Mouse (Mus musculus) embryonic facial prominence, embryonic 11.5 days (tissue): ENCODE data around the gene Uqcr11. TPM values are rescaled to one million over a fixed set of nuclear protein-coding genes. Genes with fewer than 3 reads are reported as not detected.

ENCODE experiments used
- ATAC-seq: fragments of 200-750 bp; cut with Nextera tagmentation; replicated peaks from 2 replicates; pipeline ENCODE4 v1.8.0; 2017; ENCODE audit warnings: low read depth; ENCODE audit not compliant: insufficient number of reproducible peaks, low FRiP score, low TSS enrichment
- DNase-seq: peaks from one replicate; pipeline ENCODE4 v3.0.0-alpha.2; 2015; ENCODE audit warnings: low spot score
- H3K27ac ChIP-seq: fragments of 300-500 bp; sonication (generic); replicated peaks from 2 replicates; pipeline ENCODE4 v1.5.1; 2014; ENCODE audit warnings: mild to moderate bottlenecking, low read depth, low read length, control low read depth
- H3K27me3 ChIP-seq: fragments of 300-500 bp; sonication (generic); 2 replicates; pipeline ENCODE4 v1.6.1; 2014; ENCODE audit warnings: mild to moderate bottlenecking, low read length, moderate library complexity, mixed read lengths; ENCODE audit not compliant: control insufficient read depth, insufficient read depth
- H3K36me3 ChIP-seq: fragments of 300-500 bp; sonication (generic); replicated peaks from 2 replicates; pipeline ENCODE4 v1.6.1; 2014; ENCODE audit warnings: low read depth, mild to moderate bottlenecking, low read length, moderate library complexity, mixed read lengths; ENCODE audit not compliant: control insufficient read depth, insufficient read depth
- H3K4me1 ChIP-seq: fragments of 300-500 bp; sonication (generic); 2 replicates; pipeline ENCODE4 v1.6.1; 2014; ENCODE audit warnings: low read length, mixed read lengths; ENCODE audit not compliant: control insufficient read depth, insufficient read depth
- H3K4me2 ChIP-seq: fragments of 300-500 bp; sonication (generic); 2 replicates; pipeline ENCODE4 v1.6.1; 2014; ENCODE audit warnings: low read depth, mild to moderate bottlenecking, control low read depth, low read length, moderate library complexity
- H3K4me3 ChIP-seq: fragments of 300-500 bp; sonication (generic); 2 replicates; pipeline ENCODE4 v1.5.1; 2014; ENCODE audit warnings: low read depth, low read length, control low read depth
- H3K9ac ChIP-seq: fragments of 300-500 bp; sonication (generic); replicated peaks from 2 replicates; pipeline ENCODE4 v1.6.1; 2014; ENCODE audit warnings: mild to moderate bottlenecking, control low read depth, low read length
- H3K9me3 ChIP-seq: fragments of 300-500 bp; sonication (generic); replicated peaks from 2 replicates; pipeline ENCODE4 v1.6.1; 2016; ENCODE audit warnings: mild to moderate bottlenecking, low read length, inconsistent platforms, mixed read lengths; ENCODE audit not compliant: control insufficient read depth
- WGBS: fragments of 180-500 bp; shearing (Covaris S2); extraction: QIAGEN DNeasy Blood & Tissue Kit; methylation state at CpG from one replicate; pipeline ENCODE4 v1.1.7; 2014; 5-methylcytosine and 5-hydroxymethylcytosine counted together
- polyA plus RNA-seq: library from polyadenylated mRNA; unstranded; fragments of >200 nt; fragmentation: Nextera tagmentation; extraction: Ambion mirVana; gene quantifications from 2 replicates; pipeline ENCODE4 v1.2.1, GENCODE M21; 2014

Uqcr11 gene
- 377 and 460 TPM in 2 replicates for polyA plus RNA-seq

- Histone ChIP-seq H3K27ac (peak within 1 kb of the TSS; percentile 48; the same call in 1 of the 2 replicates), H3K4me2 (peak within 1 kb of the TSS; percentile 83), H3K9me3 (no peaks in the 10 kb centered on the region), H3K9ac (peak within 1 kb of the TSS; percentile 83), H3K4me1 (no peaks in the 10 kb centered on the region; the same call in none of the 2 replicates), H3K36me3 (peaks cover 20% of the 10 kb centered on the region), H3K27me3 (no peaks in the 10 kb centered on the region), H3K4me3 (peak within 1 kb of the TSS; percentile 86)
- ATAC-seq (peak; percentile 61), DNase-seq (peak; percentile 95)
- 1% methylated on average over 27 of the region's 27 CpGs for WGBS
Observed at GRCm38 (mm10) chr10:80406684-80407501, at the start of gene Uqcr11. Uqcr11 (minus strand) TSS chr10:80406830.

- Histone ChIP-seq H3K9ac (no peak overlapping the region), H3K27me3 (no peaks in the 10 kb centered on the region), H3K9me3 (no peaks in the 10 kb centered on the region), H3K4me2 (no peak overlapping the region), H3K4me1 (no peaks in the 10 kb centered on the region), H3K36me3 (no peaks in the 10 kb centered on the region), H3K4me3 (no peak overlapping the region), H3K27ac (no peak overlapping the region)
- WGBS: 88% methylated on average over 5 of the region's 5 CpGs
- DNase-seq: no peak
- ATAC-seq: no peak
Observed at GRCm38 (mm10) chr10:80455697-80456096, 49.1 kb upstream of the Uqcr11 start.

GRCm38 (mm10) chr10:80454781-80455180 lies 48.2 kb upstream of the Uqcr11 start:
- no peak overlapping the region for H3K27ac ChIP-seq
- no peaks in the 10 kb centered on the region for H3K9me3 ChIP-seq
- no peak overlapping the region for H3K4me3 ChIP-seq
- no peaks in the 10 kb centered on the region for H3K4me1 ChIP-seq
- DNase-seq: no peak
- H3K4me2 ChIP-seq: no peak overlapping the region
- WGBS: 82% methylated on average over 5 of the region's 5 CpGs
- no peaks in the 10 kb centered on the region for H3K36me3 ChIP-seq
- H3K27me3 ChIP-seq: no peaks in the 10 kb centered on the region
- H3K9ac ChIP-seq: no peak overlapping the region
- ATAC-seq: no peak

GRCm38 (mm10) chr10:80453601-80454000 lies 47.0 kb upstream of the Uqcr11 start:
- Histone ChIP-seq H3K9ac (no peak overlapping the region), H3K4me2 (no peak overlapping the region), H3K36me3 (no peaks in the 10 kb centered on the region), H3K4me3 (no peak overlapping the region), H3K27ac (no peak overlapping the region), H3K4me1 (no peaks in the 10 kb centered on the region), H3K27me3 (no peaks in the 10 kb centered on the region), H3K9me3 (no peaks in the 10 kb centered on the region)
- 81% methylated on average over 10 of the region's 10 CpGs for WGBS
- DNase-seq (no peak), ATAC-seq (no peak)

GRCm38 (mm10) chr10:80450599-80450998 lies 44.0 kb upstream of the Uqcr11 start:
- H3K27me3 ChIP-seq: no peaks in the 10 kb centered on the region
- WGBS: 2% methylated on average over 6 of the region's 6 CpGs
- H3K27ac ChIP-seq: no peak overlapping the region
- H3K4me3 ChIP-seq: no peak overlapping the region
- H3K4me2 ChIP-seq: no peak overlapping the region
- DNase-seq (no peak), ATAC-seq (no peak)
- H3K9ac ChIP-seq: no peak overlapping the region
- no peaks in the 10 kb centered on the region for H3K4me1 ChIP-seq
- no peaks in the 10 kb centered on the region for H3K9me3 ChIP-seq
- H3K36me3 ChIP-seq: no peaks in the 10 kb centered on the region

GRCm38 (mm10) chr10:80445898-80446601 lies 39.4 kb upstream of the Uqcr11 start:
- 7% methylated on average over 26 of the region's 26 CpGs for WGBS
- Histone ChIP-seq H3K4me2 (no peak overlapping the region), H3K9ac (no peak overlapping the region), H3K4me1 (no peaks in the 10 kb centered on the region), H3K4me3 (no peak overlapping the region), H3K36me3 (no peaks in the 10 kb centered on the region), H3K9me3 (no peaks in the 10 kb centered on the region), H3K27me3 (peaks cover 2% of the 10 kb centered on the region; the same call in 1 of the 2 replicates), H3K27ac (no peak overlapping the region)
- DNase-seq (peak; percentile 89), ATAC-seq (peak; percentile 75)

- no peak for DNase-seq
- no peak overlapping the region for H3K4me2 ChIP-seq
- ATAC-seq: no peak
- H3K9ac ChIP-seq: no peak overlapping the region
- H3K9me3 ChIP-seq: no peaks in the 10 kb centered on the region
- no peak overlapping the region for H3K4me3 ChIP-seq
- no peak overlapping the region for H3K27ac ChIP-seq
- H3K27me3 ChIP-seq: peaks cover 2% of the 10 kb centered on the region; the same call in 1 of the 2 replicates
- H3K36me3 ChIP-seq: no peaks in the 10 kb centered on the region
- WGBS: 23% methylated on average over 1 of the region's 1 CpGs
- no peaks in the 10 kb centered on the region for H3K4me1 ChIP-seq
Observed at GRCm38 (mm10) chr10:80445052-80445451, 38.4 kb upstream of the Uqcr11 start.
